In genomic region chr10:54117763-54118162, GRCm38 (mm10) we compare ENCODE assay signal across 8 mouse cellular contexts. TPM values are rescaled to one million over a fixed set of nuclear protein-coding genes. Genes with fewer than 3 reads are reported as not detected.
A peak's percentile ranks its signal among the peaks of the same experiment; 100 is the strongest.
DNase-seq lines count a peak whose midpoint lies in the region.

No protein-coding gene starts in this region.

- intact Hi-C loops in heart, postnatal 36 days (cut with DNase I), result no loop called here
- intact Hi-C loops in left cerebral cortex, postnatal 10 days (cut with DNase I), result no loop called here

- H3K36me3 ChIP-seq in forebrain, embryonic 10.5 days (replicated peaks), result no peaks in the 10 kb centered on the region

- H3K27ac ChIP-seq in forebrain, embryonic 10.5 days, result no peak overlapping the region

- H3K4me1 ChIP-seq in forebrain, embryonic 10.5 days, result no peaks in the 10 kb centered on the region

- no peak overlapping the region for H3K4me3 ChIP-seq in forebrain, embryonic 10.5 days

- 80% methylated on average over 4 of the region's 4 CpGs for WGBS in forebrain, embryonic 10.5 days

- H3K9me3 ChIP-seq in forebrain, embryonic 10.5 days, result no peaks in the 10 kb centered on the region

- DNase-seq in urinary bladder, postnatal 14 days (ENCODE audit: low spot score), result peak; percentile 38
- no peak for DNase-seq in urinary bladder, adult 2 months (ENCODE audit: low spot score)
- peak; percentile 50 for DNase-seq in fibroblast of lung, adult 2 months (ENCODE audit: low read depth)
- DNase-seq in heart, postnatal 36 days, result peak; percentile 33 to 38
- DNase-seq in left cerebral cortex, postnatal 10 days (ENCODE audit: extremely low spot score in 1 of 2, low spot score in 2 of 2), result peak; percentile 31 to 36
- peak; percentile 56 to 64 for DNase-seq in monocyte, adult 2 months (ENCODE audit: low read depth in 1 of 2, low spot score in 2 of 2)
- peak; percentile 27 for DNase-seq in yolk sac, embryonic 10.5 days (ENCODE audit: low spot score)
- no peak for DNase-seq in forebrain, embryonic 10.5 days (ENCODE audit: extremely low spot score, low spot score)

- no peaks in the 10 kb centered on the region for H3K27me3 ChIP-seq in forebrain, embryonic 10.5 days (ENCODE audit: poor library complexity, severe bottlenecking)

RNA-seq across cellular contexts. Expression of gene Man1a, which starts 41.4 kb away (rescaled TPM):
- polyA plus RNA-seq in urinary bladder, adult 2 months (2012; rRNA removed), result 48.9 and 50.9 TPM in 2 replicates
- total RNA-seq in heart, postnatal 36 days (2021), result 10 to 100 TPM; 40.7 to 42.2 TPM
- 10 to 100 TPM; 21.7 to 23.8 TPM for total RNA-seq in left cerebral cortex, postnatal 10 days (2021)
- 0.74 and 1.1 TPM in 2 replicates for polyA plus RNA-seq in forebrain, embryonic 10.5 days (2016; fragmentation: Nextera tagmentation; extraction: Ambion mirVana)

Comparison
In these comparisons a context has a peak if more than half of its experiments do, and no peak if none do; other contexts are left out.
1. DNase-seq: peak in urinary bladder, postnatal 14 days (single experiment), fibroblast of lung, adult 2 months (single experiment), heart, postnatal 36 days (2 of 2), left cerebral cortex, postnatal 10 days (2 of 2), monocyte, adult 2 months (2 of 2) and yolk sac, embryonic 10.5 days (single experiment); none in urinary bladder, adult 2 months (single experiment) and forebrain, embryonic 10.5 days (single experiment).